Mouse (Mus musculus): ENCODE results near the gene Gstt1.
A peak's percentile ranks its signal among the peaks of the same experiment; 100 is the strongest.

DNA sequence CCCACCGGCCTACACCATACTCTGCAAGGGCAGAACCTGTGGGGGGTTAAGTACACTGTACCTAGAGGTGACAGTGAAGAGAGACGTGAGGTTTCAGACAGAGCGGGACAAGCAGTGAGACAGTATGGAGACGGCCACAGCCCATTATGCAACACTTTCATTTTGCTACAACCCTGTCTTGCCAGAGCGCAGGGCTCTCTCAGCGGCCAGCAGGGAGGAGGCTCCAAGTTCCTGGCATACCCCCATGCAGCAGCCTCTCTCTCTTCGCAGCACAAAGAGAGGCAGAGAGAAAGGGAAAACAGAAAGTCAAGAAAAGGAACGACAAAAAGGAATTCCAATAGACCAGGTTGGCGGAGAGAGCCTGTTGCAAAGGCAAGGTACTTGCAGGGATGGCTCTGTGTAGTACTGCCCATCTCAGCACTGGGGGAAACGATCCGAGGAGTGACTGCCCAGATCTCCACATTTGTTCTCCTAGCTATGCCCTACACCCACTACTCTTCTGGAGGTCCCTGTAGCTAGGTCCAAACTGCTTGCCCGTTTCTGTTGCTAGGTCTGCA lies 687 bp downstream of the Gstt1 start:
- TF ChIP-seq CTCF (IDR thresholded peaks at IDR 0.05; ENCODE audit: borderline replicate concordance, insufficient read depth, low read length) (no peak), POLR2A (IDR thresholded peaks at IDR 0.05; ENCODE audit: low read depth, low read length) (0 out of 2 replicates have a peak, but pooled peaks have one; percentile 28)

Measured in embryonic fibroblast, embryonic 13.5 days (primary cell).